9 mouse cellular contexts compared by ENCODE assay signal in genomic region chr4:57866088-57866487, GRCm38 (mm10). TPM values are rescaled to one million over a fixed set of nuclear protein-coding genes. Genes with fewer than 3 reads are reported as not detected.
DNase-seq lines count a peak whose midpoint lies in the region; ATAC-seq and TF ChIP-seq lines count a peak whose summit lies in the region.
"Had no signal": no experiment of that assay in that cellular context is flagged by ENCODE, and none has a peak within 500 bp of the region (broad histone marks: within the 10 kb centered on the region; RNA-seq: fewer than 3 reads in every experiment).

No protein-coding gene starts in this region.

- peaks cover 14% of the 10 kb centered on the region; the same call in 1 of the 2 replicates for H3K36me3 ChIP-seq in embryonic facial prominence, embryonic 10.5 days (replicated peaks)
- peaks cover 9% of the 10 kb centered on the region; the same call in 1 of the 2 replicates for H3K36me3 ChIP-seq in heart, embryonic 16.5 days (ENCODE audit: control insufficient read depth, insufficient read depth)

- H3K4me1 ChIP-seq in lung, adult 2 months (ENCODE audit: control insufficient read depth, insufficient read depth, low read length) = peaks cover 21% of the 10 kb centered on the region
- peaks cover 23% of the 10 kb centered on the region for H3K4me1 ChIP-seq in embryonic facial prominence, embryonic 10.5 days
- peaks cover 36% of the 10 kb centered on the region for H3K4me1 ChIP-seq in heart, embryonic 16.5 days (ENCODE audit: control insufficient read depth, insufficient read depth, low read length)

- no peak overlapping the region for H3K4me3 ChIP-seq in lung, adult 2 months (replicated peaks; ENCODE audit: extremely low read depth, low read depth, low read length)
- no peak overlapping the region for H3K4me3 ChIP-seq in embryonic facial prominence, embryonic 10.5 days
- no peak overlapping the region for H3K4me3 ChIP-seq in heart, embryonic 16.5 days (ENCODE audit: low read length)

- H3K9me3 ChIP-seq in embryonic facial prominence, embryonic 10.5 days = no peaks in the 10 kb centered on the region
- no peaks in the 10 kb centered on the region for H3K9me3 ChIP-seq in heart, embryonic 16.5 days (replicated peaks; ENCODE audit: control insufficient read depth, low read length)

- peak; percentile 55 to 66 for DNase-seq in lung, adult 18-20 months
- DNase-seq in lung, adult 2 months = no peak
- peak; percentile 26 for DNase-seq in embryonic facial prominence, embryonic 10.5 days (ENCODE audit: low spot score)
- peak; percentile 76 for DNase-seq in lung, postnatal 36 days
- DNase-seq in right cerebral cortex, adult 18-20 months = no peak
- no peak for DNase-seq in layer of hippocampus, adult 9-10 months (ENCODE audit: low spot score)
- DNase-seq: adrenal gland, postnatal 10 days; right cerebral cortex, postnatal 14 days had no signal

- no peak overlapping the region for H3K4me2 ChIP-seq in heart, embryonic 16.5 days (ENCODE audit: low read depth, low read length)

- ATAC-seq in heart, embryonic 16.5 days (replicated peaks; ENCODE audit: extremely low read depth, insufficient read depth, low FRiP score) = peak; percentile 49

- TF ChIP-seq POLR2A in lung, adult 2 months (IDR thresholded peaks at IDR 0.05; ENCODE audit: borderline replicate concordance, extremely low read depth, low read depth, low read length) = no peak

- H3K9ac ChIP-seq in heart, embryonic 16.5 days (ENCODE audit: low read length) = no peak overlapping the region

- H3K27me3 ChIP-seq in embryonic facial prominence, embryonic 10.5 days (replicated peaks; ENCODE audit: low read depth, poor library complexity, severe bottlenecking) = no peaks in the 10 kb centered on the region
- no peaks in the 10 kb centered on the region for H3K27me3 ChIP-seq in heart, embryonic 16.5 days (ENCODE audit: control insufficient read depth, insufficient read depth, low read length)

- TF ChIP-seq CTCF in lung, adult 2 months (IDR thresholded peaks at IDR 0.05; ENCODE audit: insufficient read depth, low read length) = no peak

- H3K27ac ChIP-seq in embryonic facial prominence, embryonic 10.5 days (replicated peaks) = peak overlapping the region; percentile 16; the same call in 1 of the 2 replicates
- H3K27ac ChIP-seq in heart, embryonic 16.5 days (ENCODE audit: low read length) = peak overlapping the region; percentile 5

- 4% methylated on average over 2 of the region's 2 CpGs for WGBS in lung, adult 2 months
- 17% methylated on average over 2 of the region's 2 CpGs for WGBS in embryonic facial prominence, embryonic 10.5 days
- WGBS in heart, embryonic 16.5 days = 26% methylated on average over 2 of the region's 2 CpGs

RNA-seq across cellular contexts. Expression of gene D630039A03Rik, which starts 50.0 kb away (rescaled TPM):
- polyA plus RNA-seq in lung, adult 2 months (2012; rRNA removed) = 3.2 and 5.4 TPM in 2 replicates
- polyA plus RNA-seq in embryonic facial prominence, embryonic 10.5 days (2016; fragmentation: Nextera tagmentation; extraction: Ambion mirVana) = 0.11 TPM in 1 of 2 replicates, not detected in the other
- 0.09 and 0.49 TPM in 2 replicates for polyA plus RNA-seq in heart, embryonic 16.5 days (2015; fragmentation: Nextera tagmentation; extraction: Ambion mirVana)

Comparison
In these comparisons a context has a peak if more than half of its experiments do, and no peak if none do; other contexts are left out.
1. DNase-seq: peak in lung, adult 18-20 months (2 of 2), embryonic facial prominence, embryonic 10.5 days (single experiment) and lung, postnatal 36 days (single experiment); none in lung, adult 2 months (single experiment), right cerebral cortex, adult 18-20 months (single experiment) and layer of hippocampus, adult 9-10 months (single experiment).